Mouse (Mus musculus) lung, adult 2 months (tissue): ENCODE results near the gene Btrc.

Experiments
- CTCF ChIP-seq: fragments of 200-500 bp; IDR thresholded peaks from 2 replicates; pipeline ENCODE4 v1.5.1; 2011; ENCODE audit warnings: mild to moderate bottlenecking, low read length, control low read depth; ENCODE audit not compliant: insufficient read depth
- POLR2A ChIP-seq: fragments of 200-500 bp; IDR thresholded peaks from 2 replicates; pipeline ENCODE4 v1.6.1; 2011; ENCODE audit warnings: low read depth, mild to moderate bottlenecking, control low read depth, low read length, borderline replicate concordance; ENCODE audit errors: extremely low read depth

- TF ChIP-seq CTCF: no peak
- no peak for TF ChIP-seq POLR2A
Observed at GRCm38 (mm10) chr19:45432351-45432750, 68.8 kb downstream of the Btrc start.
